Mouse (Mus musculus) hindbrain, postnatal 0 days (tissue): ENCODE measurements around the gene Mcu. TPM values are rescaled to one million over a fixed set of nuclear protein-coding genes. Genes with fewer than 3 reads are reported as not detected.

Experiments
- ATAC-seq: fragments of 200-750 bp; cut with Nextera tagmentation; 2 replicates; pipeline ENCODE4 v1.8.0; 2017; ENCODE audit warnings: mild to moderate bottlenecking, moderate TSS enrichment, moderate library complexity
- DNase-seq: peaks from one replicate; pipeline ENCODE4 v3.0.0-alpha.2; 2015; ENCODE audit warnings: low spot score
- H3K27ac ChIP-seq: fragments of 300-500 bp; sonication (generic); 2 replicates; pipeline ENCODE4 v1.5.1; 2014; ENCODE audit warnings: mild to moderate bottlenecking
- H3K27me3 ChIP-seq: fragments of 300-500 bp; sonication (generic); 2 replicates; pipeline ENCODE4 v1.6.1; 2014; ENCODE audit warnings: low read length, mixed read lengths; ENCODE audit not compliant: insufficient read depth
- H3K36me3 ChIP-seq: fragments of 300-500 bp; sonication (generic); 2 replicates; pipeline ENCODE4 v1.6.1; 2014; ENCODE audit warnings: low read length, mixed read lengths; ENCODE audit not compliant: insufficient read depth
- H3K4me1 ChIP-seq: fragments of 300-500 bp; sonication (generic); 2 replicates; pipeline ENCODE4 v1.6.1; 2014; ENCODE audit warnings: antibody characterized with exemption, low read length, mixed read lengths; ENCODE audit not compliant: insufficient read depth
- H3K4me2 ChIP-seq: fragments of 300-500 bp; sonication (generic); 2 replicates; pipeline ENCODE4 v1.6.1; 2014; ENCODE audit warnings: low read depth, mild to moderate bottlenecking, low read length, moderate library complexity, mixed read lengths
- H3K4me3 ChIP-seq: fragments of 300-500 bp; sonication (generic); 2 replicates; pipeline ENCODE4 v1.5.1; 2014; ENCODE audit warnings: low read length
- H3K9ac ChIP-seq: fragments of 300-500 bp; sonication (generic); replicated peaks from 2 replicates; pipeline ENCODE4 v1.6.1; 2014; ENCODE audit warnings: mild to moderate bottlenecking, low read length, moderate library complexity, mixed read lengths
- H3K9me3 ChIP-seq: fragments of 300-500 bp; sonication (generic); 2 replicates; pipeline ENCODE4 v1.6.1; 2016; ENCODE audit warnings: low read length, mixed read lengths
- CTCF ChIP-seq: IDR thresholded peaks from 2 replicates; pipeline ENCODE4 v1.5.1; 2016; ENCODE audit warnings: antibody characterized with exemption, control low read depth, low read depth
- WGBS: fragments of 180-500 bp; shearing (Covaris S2); extraction: QIAGEN DNeasy Blood & Tissue Kit; methylation state at CpG from one replicate; pipeline ENCODE4 v1.1.7; 2014; 5-methylcytosine and 5-hydroxymethylcytosine counted together
- polyA plus RNA-seq: library from polyadenylated mRNA; unstranded; fragments of >200 nt; fragmentation: Nextera tagmentation; extraction: Ambion mirVana; gene quantifications from 2 replicates; pipeline ENCODE4 v1.2.1, GENCODE M21; 2015
- total RNA-seq: library from RNA; depleted of rRNA; stranded (reverse); fragments of >200 nt; gene quantifications from 2 replicates; pipeline ENCODE4 v1.2.3, GENCODE M21; 2014

Mcu gene
- total and polyA plus RNA-seq, 2 experiments from 2014 or later, result 33.4 to 44.9 TPM

- H3K9ac ChIP-seq, result no peak overlapping the region
- H3K4me2 ChIP-seq, result no peak overlapping the region
- H3K27ac ChIP-seq, result no peak overlapping the region
- H3K4me1 ChIP-seq, result 0 out of 2 replicates have a peak, but pooled peaks cover 6% of the 10 kb centered on the region
- H3K9me3 ChIP-seq, result no peaks in the 10 kb centered on the region
- H3K27me3 ChIP-seq, result no peaks in the 10 kb centered on the region
- no peaks in the 10 kb centered on the region for H3K36me3 ChIP-seq
- ATAC-seq, result no peak
- 90% methylated on average over 3 of the region's 3 CpGs for WGBS
- H3K4me3 ChIP-seq, result no peak overlapping the region
- DNase-seq, result no peak
- no peak for TF ChIP-seq CTCF
Measured at GRCm38 (mm10) chr10:59540596-59540995, 75.9 kb downstream of the Mcu start.

DNA sequence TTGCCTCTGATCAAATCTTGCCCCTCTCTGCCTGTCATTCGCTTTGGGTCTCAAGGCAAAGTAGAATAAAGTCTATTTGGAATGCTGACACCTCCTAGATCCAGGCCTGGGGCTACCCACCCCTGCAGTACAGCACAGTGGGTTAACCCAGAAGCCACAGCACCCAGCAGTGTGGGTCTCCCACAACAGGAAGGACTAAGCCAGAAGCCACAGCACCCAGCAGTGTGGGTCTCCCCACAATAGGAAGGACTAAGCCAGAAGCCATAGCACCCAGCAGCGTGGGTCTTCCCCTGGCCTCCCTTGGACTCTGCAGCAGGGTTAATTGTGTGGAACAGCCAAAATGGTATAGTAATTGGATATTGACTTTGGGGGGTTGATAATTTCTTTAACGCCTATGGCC is 76.4 kb downstream of the Mcu start:
- no peak for DNase-seq
- Histone ChIP-seq H3K4me1 (0 out of 2 replicates have a peak, but pooled peaks cover 6% of the 10 kb centered on the region), H3K27ac (no peak overlapping the region), H3K27me3 (no peaks in the 10 kb centered on the region), H3K9me3 (no peaks in the 10 kb centered on the region), H3K4me3 (no peak overlapping the region), H3K36me3 (no peaks in the 10 kb centered on the region), H3K9ac (no peak overlapping the region), H3K4me2 (no peak overlapping the region)
- 61% methylated on average over 3 of the region's 3 CpGs for WGBS
- ATAC-seq, result no peak
- TF ChIP-seq CTCF, result no peak

GRCm38 (mm10) chr10:59539533-59539875 is 77.0 kb downstream of the Mcu start:
- no peak for TF ChIP-seq CTCF
- ATAC-seq (peak; percentile 82), DNase-seq (peak; percentile 68)
- WGBS, result 1% methylated on average over 12 of the region's 12 CpGs
- Histone ChIP-seq H3K9ac (no peak overlapping the region), H3K4me1 (0 out of 2 replicates have a peak, but pooled peaks cover 6% of the 10 kb centered on the region), H3K4me2 (peak overlapping the region; percentile 55), H3K4me3 (peak overlapping the region; percentile 23), H3K9me3 (no peaks in the 10 kb centered on the region), H3K27ac (no peak overlapping the region), H3K27me3 (no peaks in the 10 kb centered on the region), H3K36me3 (no peaks in the 10 kb centered on the region)

DNA sequence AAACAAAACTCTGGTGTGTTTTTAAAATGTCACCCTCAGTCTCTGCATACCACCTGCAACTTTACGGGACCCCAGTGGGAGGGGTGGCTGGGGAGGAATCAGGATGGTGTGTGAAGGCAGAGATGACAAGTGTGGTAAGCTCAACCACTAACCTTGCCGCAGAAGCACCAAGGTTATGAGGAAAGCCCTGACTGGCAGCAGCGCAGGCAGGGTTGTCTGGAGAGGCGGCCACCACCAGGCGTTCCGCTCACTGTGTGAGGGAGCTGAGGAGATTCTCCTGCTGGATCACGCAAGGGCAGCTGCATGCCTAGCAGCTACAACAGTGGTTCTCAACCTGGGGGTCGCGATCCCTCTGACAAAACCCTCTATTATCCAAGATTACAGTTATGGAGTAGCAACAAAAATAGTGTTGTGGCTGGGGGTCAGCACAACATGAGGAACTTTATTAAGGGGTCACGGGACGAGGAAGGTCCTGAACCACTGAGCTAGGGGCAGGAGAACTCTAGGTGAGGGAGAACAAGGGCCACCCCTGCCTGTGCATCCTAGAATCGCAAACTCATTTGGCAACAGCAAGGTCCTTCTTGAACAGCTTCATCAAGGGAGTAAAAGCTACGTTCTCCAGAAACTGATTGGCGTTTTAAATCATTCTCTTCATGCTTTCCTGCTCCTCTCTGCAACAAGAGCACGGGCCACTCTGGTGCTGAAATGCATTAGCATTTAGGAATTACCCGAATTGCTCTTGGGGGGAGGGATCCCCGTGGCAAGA is 77.5 kb downstream of the Mcu start:
- H3K27ac ChIP-seq, result peak overlapping the region; percentile 1; the same call in 1 of the 2 replicates
- WGBS, result 19% methylated on average over 17 of the region's 17 CpGs
- H3K4me1 ChIP-seq, result 0 out of 2 replicates have a peak, but pooled peaks cover 6% of the 10 kb centered on the region
- H3K9me3 ChIP-seq, result no peaks in the 10 kb centered on the region
- H3K4me2 ChIP-seq, result peak overlapping the region; percentile 55
- no peak; the same call in 1 of the 2 replicates for TF ChIP-seq CTCF
- no peaks in the 10 kb centered on the region for H3K27me3 ChIP-seq
- DNase-seq (peak; percentile 39), ATAC-seq (peak; percentile 50)
- H3K36me3 ChIP-seq, result no peaks in the 10 kb centered on the region
- H3K4me3 ChIP-seq, result peak overlapping the region; percentile 23
- no peak overlapping the region for H3K9ac ChIP-seq

DNA sequence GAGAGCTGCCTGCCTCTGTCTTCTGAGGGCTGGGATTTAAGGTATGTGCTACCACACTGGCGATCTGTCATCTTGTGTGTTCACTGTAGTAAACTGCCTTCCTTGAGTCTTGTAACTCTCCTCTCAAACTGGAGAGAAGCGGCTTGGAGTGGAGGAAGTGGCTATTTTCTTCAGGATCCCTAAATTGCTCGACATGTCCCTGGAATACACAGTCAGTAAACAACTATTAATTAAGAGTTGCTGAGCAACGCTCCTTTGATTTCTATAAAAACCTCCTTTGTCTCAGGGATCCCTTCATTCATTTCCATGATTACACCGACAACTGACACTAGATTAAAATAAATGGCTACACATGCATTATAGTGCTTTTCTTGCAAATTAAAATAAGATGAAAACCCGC is 78.4 kb downstream of the Mcu start:
- no peak overlapping the region for H3K4me3 ChIP-seq
- no peak overlapping the region for H3K27ac ChIP-seq
- DNase-seq (peak; percentile 21), ATAC-seq (no peak)
- no peaks in the 10 kb centered on the region for H3K36me3 ChIP-seq
- 0 out of 2 replicates have a peak, but pooled peaks cover 6% of the 10 kb centered on the region for H3K4me1 ChIP-seq
- H3K9me3 ChIP-seq, result no peaks in the 10 kb centered on the region
- 45% methylated on average over 6 of the region's 6 CpGs for WGBS
- TF ChIP-seq CTCF, result no peak
- no peak overlapping the region for H3K9ac ChIP-seq
- H3K4me2 ChIP-seq, result no peak overlapping the region
- H3K27me3 ChIP-seq, result no peaks in the 10 kb centered on the region

DNA sequence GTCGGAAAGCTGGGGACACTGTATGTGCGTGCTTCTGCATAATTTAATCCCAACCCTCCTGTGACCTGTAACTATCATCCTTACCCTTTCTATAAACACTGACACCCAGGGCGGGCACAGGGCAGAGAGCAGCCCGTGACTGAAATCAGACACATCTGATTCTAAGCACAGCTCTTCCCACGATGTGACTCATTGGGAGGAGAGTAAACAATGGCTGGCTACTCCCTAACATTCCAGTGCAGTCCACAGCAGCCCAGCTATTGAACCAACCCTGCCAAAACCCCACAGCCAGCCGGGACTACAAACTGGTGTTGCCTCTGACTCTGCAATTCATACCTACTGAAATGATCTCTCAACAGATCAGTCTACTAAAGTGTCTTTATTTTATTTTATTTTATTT is 78.9 kb downstream of the Mcu start:
- TF ChIP-seq CTCF, result no peak
- 76% methylated on average over 6 of the region's 6 CpGs for WGBS
- H3K4me1 ChIP-seq, result 0 out of 2 replicates have a peak, but pooled peaks cover 6% of the 10 kb centered on the region
- no peak for DNase-seq
- no peak for ATAC-seq
- no peak overlapping the region for H3K4me2 ChIP-seq
- no peak overlapping the region for H3K27ac ChIP-seq
- H3K9ac ChIP-seq, result no peak overlapping the region
- H3K9me3 ChIP-seq, result no peaks in the 10 kb centered on the region
- no peaks in the 10 kb centered on the region for H3K36me3 ChIP-seq
- H3K27me3 ChIP-seq, result no peaks in the 10 kb centered on the region
- H3K4me3 ChIP-seq, result no peak overlapping the region

- no peak overlapping the region for H3K27ac ChIP-seq
Measured at GRCm38 (mm10) chr10:59532256-59532655, 84.2 kb downstream of the Mcu start.

More at GRCm38 (mm10) chr10:59532256-59532655, 84.2 kb downstream of the Mcu start:
- H3K4me2 ChIP-seq, result no peak overlapping the region
- H3K4me3 ChIP-seq, result no peak overlapping the region
- ATAC-seq (no peak), DNase-seq (no peak)
- H3K4me1 ChIP-seq, result no peaks in the 10 kb centered on the region
- no peaks in the 10 kb centered on the region for H3K27me3 ChIP-seq
- TF ChIP-seq CTCF, result no peak
- no peaks in the 10 kb centered on the region for H3K9me3 ChIP-seq
- H3K9ac ChIP-seq, result no peak overlapping the region
- H3K36me3 ChIP-seq, result no peaks in the 10 kb centered on the region
- WGBS, result 87% methylated on average over 6 of the region's 6 CpGs
